In the genomic region with DNA sequence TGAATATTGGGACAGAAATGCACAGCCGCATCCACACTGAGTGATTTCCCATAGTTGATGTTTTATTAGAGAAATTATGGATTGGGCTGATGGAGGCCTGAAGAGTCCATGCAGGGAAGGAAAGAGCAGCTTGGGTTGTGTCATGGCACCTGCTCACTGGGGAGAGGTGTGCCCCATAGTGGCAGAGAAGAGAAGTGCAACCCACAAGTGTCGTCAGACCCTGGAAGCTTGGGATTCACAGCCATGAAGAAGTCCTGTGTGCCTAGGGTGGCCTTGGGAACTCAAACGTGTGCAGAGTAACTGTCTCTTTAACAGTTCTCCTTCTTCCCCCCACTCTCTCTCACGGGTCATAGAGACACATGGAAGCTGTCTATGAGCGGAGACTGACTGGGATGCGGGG, we compare ENCODE assay signal across 9 mouse cellular contexts. TPM values are rescaled to one million over a fixed set of nuclear protein-coding genes. Genes with fewer than 3 reads are reported as not detected.
A peak's percentile ranks its signal among the peaks of the same experiment; 100 is the strongest.
DNase-seq lines count a peak whose midpoint lies in the region; ATAC-seq and TF ChIP-seq lines count a peak whose summit lies in the region.
"Had no signal": no experiment of that assay in that cellular context is flagged by ENCODE, and none has a peak within 500 bp of the region (broad histone marks: within the 10 kb centered on the region; RNA-seq: fewer than 3 reads in every experiment).

No protein-coding gene starts in this region.

- peak; percentile 39 for DNase-seq in forebrain, embryonic 14.5 days (ENCODE audit: low spot score)
- peak; percentile 26 to 51 for DNase-seq in layer of hippocampus, postnatal 10 days (ENCODE audit: low spot score in 2 of 2)
- no peak for DNase-seq in layer of hippocampus, adult 9-11 months
- DNase-seq in ES-CJ7 (ENCODE audit: low read depth, low spot score), result peak; percentile 27
- DNase-seq in right cerebral cortex, postnatal 10 days (ENCODE audit: low spot score in 2 of 2), result no peak
- DNase-seq in thymus, postnatal 36 days, result no peak

- no peaks in the 10 kb centered on the region for H3K4me1 ChIP-seq in forebrain, embryonic 14.5 days (ENCODE audit: control insufficient read depth, insufficient read depth, low read length)
- H3K4me1 ChIP-seq in forebrain, embryonic 12.5 days, result peaks cover 8% of the 10 kb centered on the region
- no peaks in the 10 kb centered on the region for H3K4me1 ChIP-seq in embryonic fibroblast, embryonic 13.5 days (ENCODE audit: control insufficient read depth, insufficient read depth, low read length)

- H3K4me3 ChIP-seq in forebrain, embryonic 14.5 days (ENCODE audit: low read depth, low read length), result no peak overlapping the region
- no peak overlapping the region for H3K4me3 ChIP-seq in forebrain, embryonic 12.5 days (replicated peaks)
- H3K4me3 ChIP-seq in embryonic fibroblast, embryonic 13.5 days (ENCODE audit: insufficient read depth, low read length), result no peak overlapping the region
- H3K4me3 ChIP-seq: midbrain, embryonic 10.5 days had no signal

- H3K27me3 ChIP-seq in forebrain, embryonic 14.5 days (replicated peaks; ENCODE audit: control insufficient read depth, insufficient read depth, low read length), result no peaks in the 10 kb centered on the region
- H3K27me3 ChIP-seq in forebrain, embryonic 12.5 days, result peaks cover 47% of the 10 kb centered on the region

- WGBS in forebrain, embryonic 14.5 days, result 38% methylated on average over 6 of the region's 6 CpGs
- 45% methylated on average over 6 of the region's 6 CpGs for WGBS in forebrain, embryonic 12.5 days

- H3K4me2 ChIP-seq in forebrain, embryonic 14.5 days (ENCODE audit: low read length), result no peak overlapping the region
- no peak overlapping the region for H3K4me2 ChIP-seq in forebrain, embryonic 12.5 days

- peak; percentile 34; the same call in 1 of the 2 replicates for TF ChIP-seq CTCF in embryonic fibroblast, embryonic 13.5 days (IDR thresholded peaks at IDR 0.05; ENCODE audit: borderline replicate concordance, insufficient read depth, low read length)

- no peaks in the 10 kb centered on the region for H3K36me3 ChIP-seq in forebrain, embryonic 14.5 days (ENCODE audit: control insufficient read depth, insufficient read depth, low read length)
- H3K36me3 ChIP-seq in forebrain, embryonic 12.5 days (replicated peaks), result no peaks in the 10 kb centered on the region
- H3K36me3 ChIP-seq: midbrain, embryonic 10.5 days had no signal

- H3K27ac ChIP-seq in forebrain, embryonic 14.5 days (ENCODE audit: low read depth, low read length), result no peak overlapping the region
- no peak overlapping the region for H3K27ac ChIP-seq in forebrain, embryonic 12.5 days
- H3K27ac ChIP-seq in embryonic fibroblast, embryonic 13.5 days (ENCODE audit: insufficient read depth, low read length), result no peak overlapping the region
- H3K27ac ChIP-seq: midbrain, embryonic 10.5 days had no signal

- TF ChIP-seq POLR2A in embryonic fibroblast, embryonic 13.5 days (IDR thresholded peaks at IDR 0.05; ENCODE audit: low read depth, low read length), result no peak

- ATAC-seq in forebrain, embryonic 14.5 days, result no peak
- ATAC-seq in forebrain, embryonic 12.5 days (ENCODE audit: low FRiP score), result no peak

- no peaks in the 10 kb centered on the region for H3K9me3 ChIP-seq in forebrain, embryonic 14.5 days (replicated peaks; ENCODE audit: control insufficient read depth, low read length)
- no peaks in the 10 kb centered on the region for H3K9me3 ChIP-seq in forebrain, embryonic 12.5 days
- H3K9me3 ChIP-seq: midbrain, embryonic 10.5 days had no signal

- H3K9ac ChIP-seq in forebrain, embryonic 14.5 days (ENCODE audit: low read length), result no peak overlapping the region
- no peak overlapping the region for H3K9ac ChIP-seq in forebrain, embryonic 12.5 days

RNA-seq across cellular contexts. Expression of gene Cpz, which starts 50.3 kb away (rescaled TPM):
- 0.88 and 1.4 TPM in 2 replicates for polyA plus RNA-seq in forebrain, embryonic 14.5 days (2014; fragmentation: Nextera tagmentation; extraction: Ambion mirVana)
- 1.7 and 3.0 TPM in 2 replicates for polyA plus RNA-seq in forebrain, embryonic 12.5 days (2016; fragmentation: Nextera tagmentation; extraction: Ambion mirVana)
- 1 to 10 TPM; 1.3 to 1.6 TPM for total RNA-seq in layer of hippocampus, postnatal 10 days (2021)
- 3.4 and 7.8 TPM in 2 replicates for polyA plus RNA-seq in embryonic fibroblast, embryonic 13.5 days (2011; ENCODE audit: insufficient read length, low read depth, missing spikeins)

Comparison
In these comparisons a context has a peak if more than half of its experiments do, and no peak if none do; other contexts are left out.
1. DNase-seq: peak in forebrain, embryonic 14.5 days (single experiment), layer of hippocampus, postnatal 10 days (2 of 2) and ES-CJ7 (single experiment); none in layer of hippocampus, adult 9-11 months (single experiment), right cerebral cortex, postnatal 10 days (0 of 2) and thymus, postnatal 36 days (0 of 2).